Mouse (Mus musculus): ENCODE data around the gene Ms4a8a. TPM values are rescaled to one million over a fixed set of nuclear protein-coding genes. Genes with fewer than 3 reads are reported as not detected.

The Ms4a8a gene
- polyA plus RNA-seq, 1 experiment = not detected

DNA sequence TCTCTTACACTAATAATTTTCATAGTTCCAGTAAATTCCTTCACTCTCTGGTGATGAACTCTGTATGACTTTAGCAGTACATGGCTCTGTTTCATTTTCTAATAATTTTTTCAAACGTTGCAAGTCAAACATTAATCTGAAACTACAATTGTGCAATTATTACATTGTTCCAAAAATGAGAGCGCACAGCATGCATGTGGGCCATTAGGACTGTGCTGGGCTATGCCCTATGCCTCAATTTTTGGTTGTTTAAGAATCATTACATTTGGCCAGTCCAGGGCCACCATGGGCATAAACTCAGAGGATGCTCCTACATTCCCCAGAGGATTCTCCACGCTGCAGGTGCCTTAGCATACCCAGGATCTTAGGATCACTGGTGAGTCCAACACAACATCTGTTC, 27.6 kb downstream of the Ms4a8a start:
- Histone ChIP-seq H3K79me3 (ENCODE audit: low read depth) (no peaks in the 10 kb centered on the region), H3K4me3 (ENCODE audit: insufficient read depth, poor library complexity, severe bottlenecking) (no peak overlapping the region), H3K79me2 (ENCODE audit: control insufficient read depth, insufficient read depth) (no peaks in the 10 kb centered on the region), H3ac (ENCODE audit: control insufficient read depth, insufficient read length, low read depth) (no peak overlapping the region), H3K36me3 (ENCODE audit: control insufficient read depth, insufficient read depth) (no peaks in the 10 kb centered on the region), H3K27me3 (ENCODE audit: control insufficient read depth, insufficient read depth, insufficient read length) (no peaks in the 10 kb centered on the region)
- TF ChIP-seq CEBPB (IDR thresholded peaks at IDR 0.05; ENCODE audit: low read depth) (no peak), CTCF (IDR thresholded peaks at IDR 0.05; ENCODE audit: control insufficient read depth, insufficient read depth, insufficient read length) (no peak)

DNA sequence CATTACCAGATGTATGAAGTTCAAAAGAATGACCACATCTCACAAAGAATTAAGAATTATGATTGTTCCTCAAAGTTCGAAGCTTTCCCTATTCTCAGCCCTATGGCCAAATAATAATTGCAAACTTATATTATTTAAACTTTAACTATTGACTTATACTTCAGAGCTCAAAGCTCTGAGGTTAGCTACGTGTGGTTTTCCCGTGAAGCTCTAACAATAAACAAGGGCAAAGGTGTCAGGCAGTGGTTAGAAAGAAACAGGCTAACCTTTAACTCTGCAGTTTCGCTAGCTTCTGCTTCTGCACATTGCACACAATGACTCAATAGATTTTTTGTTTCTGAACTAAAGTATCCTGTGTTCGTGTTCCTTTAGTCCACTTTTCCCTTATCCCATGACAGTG, 28.0 kb downstream of the Ms4a8a start:
- H3K36me3 ChIP-seq (ENCODE audit: control insufficient read depth, insufficient read depth) = no peaks in the 10 kb centered on the region

DNA sequence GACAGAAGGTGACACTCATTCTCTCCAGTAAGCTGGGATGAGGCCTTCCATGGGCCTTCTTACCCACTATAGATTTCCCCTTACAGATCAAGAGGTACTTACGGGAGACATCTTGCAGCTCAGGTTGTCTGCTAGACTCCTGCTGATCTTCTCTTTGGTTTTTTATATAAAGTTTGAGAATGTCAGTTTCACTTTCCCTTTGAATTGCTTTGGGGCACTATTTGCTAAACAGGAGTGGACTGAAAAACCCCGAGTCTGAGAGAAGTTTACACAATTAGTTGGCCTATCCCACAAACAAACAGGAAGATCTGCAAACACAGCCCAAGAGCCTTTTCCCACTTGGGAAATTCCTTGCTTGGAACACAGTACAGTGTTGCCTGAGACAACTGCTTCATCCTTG, 30.6 kb downstream of the Ms4a8a start:
- Histone ChIP-seq H3K79me2 (ENCODE audit: control insufficient read depth, insufficient read depth) (no peaks in the 10 kb centered on the region), H3ac (ENCODE audit: control insufficient read depth, insufficient read length, low read depth) (no peak overlapping the region), H3K36me3 (ENCODE audit: control insufficient read depth, insufficient read depth) (no peaks in the 10 kb centered on the region), H3K4me3 (ENCODE audit: insufficient read depth, poor library complexity, severe bottlenecking) (no peak overlapping the region), H3K27me3 (ENCODE audit: control insufficient read depth, insufficient read depth, insufficient read length) (no peaks in the 10 kb centered on the region), H3K79me3 (ENCODE audit: low read depth) (no peaks in the 10 kb centered on the region)
- TF ChIP-seq FOSL1 (IDR thresholded peaks at IDR 0.05; ENCODE audit: insufficient read depth, low read length, poor library complexity, severe bottlenecking) = no peak
- TF ChIP-seq MAX (IDR thresholded peaks at IDR 0.05) = no peak
- TF ChIP-seq CTCF (IDR thresholded peaks at IDR 0.05; ENCODE audit: control insufficient read depth, insufficient read depth, insufficient read length) = no peak
- no peak for TF ChIP-seq MYOD1 (IDR thresholded peaks at IDR 0.05; ENCODE audit: control insufficient read depth, insufficient read length, low read depth)
- no peak for TF ChIP-seq USF1 (IDR thresholded peaks at IDR 0.05; ENCODE audit: low read depth)
- no peak for TF ChIP-seq MYOG (IDR thresholded peaks at IDR 0.05; ENCODE audit: control insufficient read depth, extremely low read depth, insufficient read length)
- TF ChIP-seq CEBPB (IDR thresholded peaks at IDR 0.05; ENCODE audit: low read depth) = no peak

More for the DNA sequence above, 28.0 kb downstream of the Ms4a8a start:
- Histone ChIP-seq H3ac (ENCODE audit: control insufficient read depth, insufficient read length, low read depth) (no peak overlapping the region), H3K79me3 (ENCODE audit: low read depth) (no peaks in the 10 kb centered on the region), H3K27me3 (ENCODE audit: control insufficient read depth, insufficient read depth, insufficient read length) (no peaks in the 10 kb centered on the region), H3K4me3 (ENCODE audit: insufficient read depth, poor library complexity, severe bottlenecking) (no peak overlapping the region), H3K79me2 (ENCODE audit: control insufficient read depth, insufficient read depth) (no peaks in the 10 kb centered on the region)
- TF ChIP-seq FOSL1 (IDR thresholded peaks at IDR 0.05; ENCODE audit: insufficient read depth, low read length, poor library complexity, severe bottlenecking) (no peak), USF1 (IDR thresholded peaks at IDR 0.05; ENCODE audit: low read depth) (no peak), CTCF (IDR thresholded peaks at IDR 0.05; ENCODE audit: control insufficient read depth, insufficient read depth, insufficient read length) (no peak)

DNA sequence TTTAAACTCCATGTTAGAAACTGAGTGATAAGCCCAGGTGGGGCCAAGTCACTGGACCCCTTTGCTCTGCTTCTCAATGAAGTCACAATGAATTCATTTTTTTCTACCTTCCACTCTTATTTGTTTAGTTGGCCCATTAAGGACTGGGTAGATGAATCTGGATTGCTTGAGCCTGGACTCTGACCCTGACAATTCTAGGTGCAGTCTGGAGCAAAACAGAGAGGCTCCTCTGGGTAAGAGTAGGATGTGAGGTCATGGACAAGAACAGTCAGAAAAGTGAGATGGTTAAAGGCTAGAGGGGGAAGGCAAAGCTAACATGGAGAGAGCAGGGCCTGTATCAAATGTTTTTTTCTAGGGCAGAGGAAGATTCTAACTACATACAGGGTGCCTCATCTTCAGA, 31.5 kb downstream of the Ms4a8a start:
- TF ChIP-seq USF1 (IDR thresholded peaks at IDR 0.05; ENCODE audit: low read depth) = no peak
- no peak for TF ChIP-seq MYOD1 (IDR thresholded peaks at IDR 0.05; ENCODE audit: control insufficient read depth, insufficient read length, low read depth)
- TF ChIP-seq CTCF (IDR thresholded peaks at IDR 0.05; ENCODE audit: control insufficient read depth, insufficient read depth, insufficient read length) = no peak
- TF ChIP-seq FOSL1 (IDR thresholded peaks at IDR 0.05; ENCODE audit: insufficient read depth, low read length, poor library complexity, severe bottlenecking) = no peak
- TF ChIP-seq MAX (IDR thresholded peaks at IDR 0.05) = no peak
- no peak for TF ChIP-seq MYOG (IDR thresholded peaks at IDR 0.05; ENCODE audit: control insufficient read depth, extremely low read depth, insufficient read length)
- no peak for TF ChIP-seq CEBPB (IDR thresholded peaks at IDR 0.05; ENCODE audit: low read depth)
- H3K36me3 ChIP-seq (ENCODE audit: control insufficient read depth, insufficient read depth) = no peaks in the 10 kb centered on the region
- H3K79me3 ChIP-seq (ENCODE audit: low read depth) = no peaks in the 10 kb centered on the region

DNA sequence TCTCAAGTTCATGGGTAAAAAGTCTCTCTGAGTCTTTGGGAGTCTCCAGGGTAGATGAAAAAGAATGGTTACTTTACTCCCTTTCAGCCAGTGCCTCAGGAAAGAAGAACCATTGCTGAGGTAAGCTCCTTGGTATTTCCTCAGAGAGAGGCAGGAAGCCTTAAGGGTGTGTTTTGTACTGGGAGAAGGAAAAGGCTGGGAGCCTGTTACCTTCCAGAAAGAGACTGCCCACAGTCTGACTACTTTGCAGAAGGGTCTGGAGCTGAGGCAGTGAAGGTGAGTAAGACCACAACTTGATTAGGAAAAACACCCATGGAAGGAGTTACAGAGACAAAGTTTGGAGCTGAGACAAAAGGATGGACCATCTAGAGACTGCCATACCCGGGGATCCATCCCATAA, 32.4 kb downstream of the Ms4a8a start:
- Histone ChIP-seq H3K27me3 (ENCODE audit: control insufficient read depth, insufficient read depth, insufficient read length) (no peaks in the 10 kb centered on the region), H3K4me3 (ENCODE audit: insufficient read depth, poor library complexity, severe bottlenecking) (no peak overlapping the region)

More for the DNA sequence above, 31.5 kb downstream of the Ms4a8a start:
- Histone ChIP-seq H3K27me3 (ENCODE audit: control insufficient read depth, insufficient read depth, insufficient read length) (no peaks in the 10 kb centered on the region), H3ac (ENCODE audit: control insufficient read depth, insufficient read length, low read depth) (no peak overlapping the region), H3K79me2 (ENCODE audit: control insufficient read depth, insufficient read depth) (no peaks in the 10 kb centered on the region), H3K4me3 (ENCODE audit: insufficient read depth, poor library complexity, severe bottlenecking) (no peak overlapping the region)

DNA sequence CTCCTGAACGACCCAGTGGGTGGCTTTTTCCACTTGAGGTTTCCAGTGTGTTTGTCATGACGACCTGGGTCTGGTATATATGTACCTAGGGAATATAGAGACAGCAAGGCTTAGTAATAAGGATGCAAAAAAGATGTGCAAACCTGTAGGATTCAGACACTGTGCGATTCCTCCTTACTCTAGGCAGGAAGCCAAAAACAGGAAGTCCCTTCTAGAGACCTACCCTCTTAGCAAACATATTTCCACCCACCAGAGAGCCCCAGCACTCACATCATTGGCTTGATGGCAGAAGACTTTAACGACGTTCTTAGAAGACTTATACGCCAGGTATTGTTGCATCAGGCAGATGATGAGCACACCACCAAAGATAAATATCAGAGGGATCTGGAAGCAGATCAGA, 32.9 kb downstream of the Ms4a8a start:
- Histone ChIP-seq H3K79me2 (ENCODE audit: control insufficient read depth, insufficient read depth) (no peaks in the 10 kb centered on the region), H3K4me3 (ENCODE audit: insufficient read depth, poor library complexity, severe bottlenecking) (no peak overlapping the region), H3K27me3 (ENCODE audit: control insufficient read depth, insufficient read depth, insufficient read length) (no peaks in the 10 kb centered on the region), H3K36me3 (ENCODE audit: control insufficient read depth, insufficient read depth) (no peaks in the 10 kb centered on the region), H3ac (ENCODE audit: control insufficient read depth, insufficient read length, low read depth) (no peak overlapping the region), H3K79me3 (ENCODE audit: low read depth) (no peaks in the 10 kb centered on the region)
- no peak for TF ChIP-seq MYOD1 (IDR thresholded peaks at IDR 0.05; ENCODE audit: control insufficient read depth, insufficient read length, low read depth)
- no peak for TF ChIP-seq USF1 (IDR thresholded peaks at IDR 0.05; ENCODE audit: low read depth)
- no peak for TF ChIP-seq CTCF (IDR thresholded peaks at IDR 0.05; ENCODE audit: control insufficient read depth, insufficient read depth, insufficient read length)
- TF ChIP-seq MAX (IDR thresholded peaks at IDR 0.05) = no peak
- TF ChIP-seq CEBPB (IDR thresholded peaks at IDR 0.05; ENCODE audit: low read depth) = no peak
- TF ChIP-seq FOSL1 (IDR thresholded peaks at IDR 0.05; ENCODE audit: insufficient read depth, low read length, poor library complexity, severe bottlenecking) = no peak
- TF ChIP-seq MYOG (IDR thresholded peaks at IDR 0.05; ENCODE audit: control insufficient read depth, extremely low read depth, insufficient read length) = no peak

More for the DNA sequence above, 32.4 kb downstream of the Ms4a8a start:
- H3K79me3 ChIP-seq (ENCODE audit: low read depth) = no peaks in the 10 kb centered on the region
- H3K36me3 ChIP-seq (ENCODE audit: control insufficient read depth, insufficient read depth) = no peaks in the 10 kb centered on the region
- H3K79me2 ChIP-seq (ENCODE audit: control insufficient read depth, insufficient read depth) = no peaks in the 10 kb centered on the region
- H3ac ChIP-seq (ENCODE audit: control insufficient read depth, insufficient read length, low read depth) = no peak overlapping the region
- TF ChIP-seq CTCF (IDR thresholded peaks at IDR 0.05; ENCODE audit: control insufficient read depth, insufficient read depth, insufficient read length) (no peak), MYOG (IDR thresholded peaks at IDR 0.05; ENCODE audit: control insufficient read depth, extremely low read depth, insufficient read length) (no peak), FOSL1 (IDR thresholded peaks at IDR 0.05; ENCODE audit: insufficient read depth, low read length, poor library complexity, severe bottlenecking) (no peak), USF1 (IDR thresholded peaks at IDR 0.05; ENCODE audit: low read depth) (no peak), MAX (IDR thresholded peaks at IDR 0.05) (no peak), MYOD1 (IDR thresholded peaks at IDR 0.05; ENCODE audit: control insufficient read depth, insufficient read length, low read depth) (no peak), CEBPB (IDR thresholded peaks at IDR 0.05; ENCODE audit: low read depth) (no peak)
